8 mouse cellular contexts compared by ENCODE assay signal in genomic region chr14:87416755-87417690, GRCm38 (mm10). TPM values are rescaled to one million over a fixed set of nuclear protein-coding genes. Genes with fewer than 3 reads are reported as not detected.
DNase-seq lines count a peak whose midpoint lies in the region; ATAC-seq and TF ChIP-seq lines count a peak whose summit lies in the region.

No protein-coding gene starts in this region.

- peak overlapping the region; percentile 98 for H3K27ac ChIP-seq in embryonic facial prominence, embryonic 10.5 days (replicated peaks)
- peak overlapping the region; percentile 99 for H3K27ac ChIP-seq in kidney, adult 2 months (ENCODE audit: insufficient read depth, low read depth, low read length)
- peak overlapping the region; percentile 98 for H3K27ac ChIP-seq in liver, embryonic 11.5 days (ENCODE audit: low read depth, low read length)
- H3K27ac ChIP-seq in stomach, embryonic 14.5 days (ENCODE audit: low read length): peak overlapping the region; percentile 100

- no peak for TF ChIP-seq POLR2A in kidney, adult 2 months (IDR thresholded peaks at IDR 0.05; ENCODE audit: low read depth, low read length)

- peak; percentile 64 for ATAC-seq in liver, embryonic 11.5 days (replicated peaks; ENCODE audit: low FRiP score)
- ATAC-seq in monocyte, adult 5-6 weeks (replicated peaks; ENCODE audit: insufficient number of reproducible peaks, low FRiP score, low TSS enrichment, poor library complexity, severe bottlenecking): 0 out of 2 replicates have a peak, but pooled peaks have one; percentile 4
- peak; percentile 61 for ATAC-seq in stomach, embryonic 14.5 days (ENCODE audit: insufficient number of reproducible peaks, insufficient read depth, low FRiP score, low read depth)

- H3K4me3 ChIP-seq in embryonic facial prominence, embryonic 10.5 days: peak overlapping the region; percentile 90
- H3K4me3 ChIP-seq in kidney, adult 2 months (ENCODE audit: insufficient read depth, low read depth, low read length): peak overlapping the region; percentile 82
- H3K4me3 ChIP-seq in liver, embryonic 11.5 days (ENCODE audit: low read depth, low read length): peak overlapping the region; percentile 70
- peak overlapping the region; percentile 75 for H3K4me3 ChIP-seq in stomach, embryonic 14.5 days (ENCODE audit: low read depth, low read length)

- no peaks in the 10 kb centered on the region for H3K9me3 ChIP-seq in embryonic facial prominence, embryonic 10.5 days
- no peaks in the 10 kb centered on the region for H3K9me3 ChIP-seq in liver, embryonic 11.5 days (ENCODE audit: control insufficient read depth, low read length)
- H3K9me3 ChIP-seq in stomach, embryonic 14.5 days (ENCODE audit: control insufficient read depth, low read depth, low read length): no peaks in the 10 kb centered on the region

- H3K4me1 ChIP-seq in embryonic facial prominence, embryonic 10.5 days: peaks cover 28% of the 10 kb centered on the region
- peaks cover under 1% of the 10 kb centered on the region; the same call in 1 of the 2 replicates for H3K4me1 ChIP-seq in kidney, adult 2 months (ENCODE audit: control insufficient read depth, insufficient read depth, low read length)
- H3K4me1 ChIP-seq in liver, embryonic 11.5 days (replicated peaks; ENCODE audit: control insufficient read depth, insufficient read depth, low read length): peaks cover 5% of the 10 kb centered on the region
- H3K4me1 ChIP-seq in stomach, embryonic 14.5 days (ENCODE audit: control insufficient read depth, insufficient read depth, low read length): peaks cover 9% of the 10 kb centered on the region

- peak overlapping the region; percentile 94 for H3K9ac ChIP-seq in liver, embryonic 11.5 days (ENCODE audit: low read depth, low read length)
- H3K9ac ChIP-seq in stomach, embryonic 14.5 days (replicated peaks; ENCODE audit: low read depth, low read length): peak overlapping the region; percentile 96

- H3K27me3 ChIP-seq in embryonic facial prominence, embryonic 10.5 days (replicated peaks; ENCODE audit: low read depth, poor library complexity, severe bottlenecking): no peaks in the 10 kb centered on the region
- no peaks in the 10 kb centered on the region for H3K27me3 ChIP-seq in kidney, adult 2 months (replicated peaks; ENCODE audit: control insufficient read depth, insufficient read depth, low read length)
- H3K27me3 ChIP-seq in liver, embryonic 11.5 days (replicated peaks; ENCODE audit: control insufficient read depth, insufficient read depth, low read length): no peaks in the 10 kb centered on the region
- no peaks in the 10 kb centered on the region for H3K27me3 ChIP-seq in stomach, embryonic 14.5 days (ENCODE audit: control insufficient read depth, insufficient read depth, low read length)

- peak overlapping the region; percentile 79 for H3K4me2 ChIP-seq in liver, embryonic 11.5 days
- peak overlapping the region; percentile 60 for H3K4me2 ChIP-seq in stomach, embryonic 14.5 days (replicated peaks; ENCODE audit: low read depth, low read length)

- TF ChIP-seq CTCF in kidney, adult 2 months (conservative IDR thresholded peaks at IDR 0.05; ENCODE audit: insufficient read depth, insufficient read length, low read depth, low read length): no peak

- WGBS in embryonic facial prominence, embryonic 10.5 days: 2% methylated on average over 109 of the region's 109 CpGs
- WGBS in kidney, adult 2 months: 1% methylated on average over 106 of the region's 109 CpGs
- under 1% methylated on average over 92 of the region's 109 CpGs for WGBS in liver, embryonic 11.5 days
- WGBS in stomach, embryonic 14.5 days: under 1% methylated on average over 87 of the region's 109 CpGs

- peak; percentile 42 to 68 for DNase-seq in B cell, adult 2 months
- DNase-seq in adrenal gland, postnatal 14 days: peak; percentile 79
- peak; percentile 69 for DNase-seq in embryonic facial prominence, embryonic 10.5 days (ENCODE audit: low spot score)
- peak; percentile 69 to 71 for DNase-seq in heart, adult 18-20 months
- DNase-seq in kidney, adult 2 months: peak; percentile 63
- DNase-seq in liver, embryonic 11.5 days (ENCODE audit: low spot score): peak; percentile 76

- H3K36me3 ChIP-seq in embryonic facial prominence, embryonic 10.5 days (replicated peaks): no peaks in the 10 kb centered on the region
- no peaks in the 10 kb centered on the region for H3K36me3 ChIP-seq in kidney, adult 2 months (ENCODE audit: control insufficient read depth, insufficient read depth, low read length)
- no peaks in the 10 kb centered on the region for H3K36me3 ChIP-seq in liver, embryonic 11.5 days (ENCODE audit: control insufficient read depth, insufficient read depth, low read length)
- no peaks in the 10 kb centered on the region for H3K36me3 ChIP-seq in stomach, embryonic 14.5 days (ENCODE audit: control insufficient read depth, insufficient read depth, low read length)

RNA-seq across cellular contexts. Expression of gene Tdrd3, which starts 0.6 kb away (rescaled TPM):
- total RNA-seq in adrenal gland, postnatal 14 days (2021): 31.6 and 39.8 TPM in 2 replicates
- 34.3 and 38.0 TPM in 2 replicates for polyA plus RNA-seq in embryonic facial prominence, embryonic 10.5 days (2016; fragmentation: Nextera tagmentation; extraction: Ambion mirVana)
- 10 to 100 TPM; 24.5 to 26.7 TPM for total RNA-seq in heart, adult 18-20 months (2021)
- polyA plus RNA-seq in kidney, adult 2 months (2012; rRNA removed): 4.1 and 4.9 TPM in 2 replicates
- polyA plus RNA-seq in liver, embryonic 11.5 days (2014; fragmentation: Nextera tagmentation; extraction: Ambion mirVana): 20.0 and 20.5 TPM in 2 replicates
- 11.8 to 25.0 TPM (median 22.1 TPM) in 3 replicates for total RNA-seq in monocyte, adult 5-6 weeks (2017)
- 31.9 and 36.5 TPM in 2 replicates for polyA plus RNA-seq in stomach, embryonic 14.5 days (2014; fragmentation: Nextera tagmentation; extraction: Ambion mirVana)

Comparison
In these comparisons a context has a peak if more than half of its experiments do, and no peak if none do; other contexts are left out.
1. Peak in every context shown above with its lines: DNase-seq, ATAC-seq, H3K4me3 ChIP-seq and H3K27ac ChIP-seq.
2. ATAC-seq: peak in every context shown above with its lines; median percentile 64 in liver, embryonic 11.5 days; 61 in stomach, embryonic 14.5 days; 4 in monocyte, adult 5-6 weeks.